Mouse (Mus musculus) R1 (cell line): Measurements from ENCODE around the gene Selenos.
A peak's percentile ranks its signal among the peaks of the same experiment; 100 is the strongest.

Source experiments
- DNase-seq: peaks from one replicate; pipeline ENCODE4 v3.0.0-alpha.2; 2018; ENCODE audit warnings: low read depth, low spot score

The Selenos gene

GRCm38 (mm10) chr7:66079364-66080230 lies at the start of gene Selenos:
TSS of gene Selenos (plus strand) at chr7:66079649.
- DNase-seq, result peak; percentile 99

- DNase-seq, result no peak
Measured at GRCm38 (mm10) chr7:66036809-66037208, 42.6 kb upstream of the Selenos start.

GRCm38 (mm10) chr7:66038261-66038660 lies 41.2 kb upstream of the Selenos start:
- DNase-seq, result no peak

GRCm38 (mm10) chr7:66038730-66039129 lies 40.7 kb upstream of the Selenos start:
- DNase-seq, result no peak

- no peak for DNase-seq
Measured at GRCm38 (mm10) chr7:66040026-66040814, 39.2 kb upstream of the Selenos start.

- DNase-seq, result no peak
Measured at GRCm38 (mm10) chr7:66043552-66044459, 35.6 kb upstream of the Selenos start, which contains the start of gene Gm45213. TSS of gene Gm45213 (plus strand) at chr7:66043602.

- no peak for DNase-seq
Measured at GRCm38 (mm10) chr7:66044617-66045016, 34.8 kb upstream of the Selenos start.

- no peak for DNase-seq
Measured at GRCm38 (mm10) chr7:66046921-66047918, 32.2 kb upstream of the Selenos start.

- no peak for DNase-seq
Measured at GRCm38 (mm10) chr7:66047975-66048374, 31.5 kb upstream of the Selenos start.

GRCm38 (mm10) chr7:66048446-66049230 lies 30.8 kb upstream of the Selenos start:
- no peak for DNase-seq

GRCm38 (mm10) chr7:66053946-66054483 lies 25.4 kb upstream of the Selenos start:
- no peak for DNase-seq

GRCm38 (mm10) chr7:66055356-66055755 lies 24.1 kb upstream of the Selenos start:
- DNase-seq, result peak; percentile 41

GRCm38 (mm10) chr7:66058703-66059102 lies 20.7 kb upstream of the Selenos start, which contains the start of gene Snrpa1:
TSS of gene Snrpa1 (plus strand) at chr7:66059003.
- no peak for DNase-seq

GRCm38 (mm10) chr7:66060066-66060956 lies 19.1 kb upstream of the Selenos start:
- DNase-seq, result peak; percentile 91

GRCm38 (mm10) chr7:66061057-66061456 lies 18.4 kb upstream of the Selenos start:
- peak; percentile 14 for DNase-seq

- no peak for DNase-seq
Measured at GRCm38 (mm10) chr7:66076411-66076810, 3.0 kb upstream of the Selenos start.

GRCm38 (mm10) chr7:66080231-66080613 lies 773 bp downstream of the Selenos start:
- DNase-seq, result peak; percentile 10

- no peak for DNase-seq
Measured at GRCm38 (mm10) chr7:66083757-66084156, 4.3 kb downstream of the Selenos start.
